Mouse (Mus musculus) MEL-GATA-1-ER (cell line): ENCODE measurements around the gene Arhgap4.

ENCODE experiments used
- DNase-seq: peaks from one replicate; pipeline ENCODE4 v3.0.0-alpha.2; 2012; ENCODE audit warnings: low read depth; ENCODE audit errors: extremely low read depth

The Arhgap4 gene

GRCm38 (mm10) chrX:73854326-73855086 lies 67.2 kb downstream of the Arhgap4 start:
- DNase-seq, result no peak
